Mouse (Mus musculus) limb, embryonic 11.5 days (tissue): ENCODE measurements around the gene Anxa2. TPM values are rescaled to one million over a fixed set of nuclear protein-coding genes. Genes with fewer than 3 reads are reported as not detected.
A peak's percentile ranks its signal among the peaks of the same experiment; 100 is the strongest.

ENCODE experiments used
- ATAC-seq: fragments of 200-750 bp; cut with Nextera tagmentation; 2 replicates; pipeline ENCODE4 v1.8.0; 2017; ENCODE audit warnings: low read depth; ENCODE audit not compliant: insufficient number of reproducible peaks, low FRiP score, low TSS enrichment
- DNase-seq: peaks from one replicate; pipeline ENCODE4 v3.0.0-alpha.2; 2015; ENCODE audit warnings: low spot score
- H3K27ac ChIP-seq: fragments of 300-500 bp; sonication (generic); replicated peaks from 2 replicates; pipeline ENCODE4 v1.5.1; 2014; ENCODE audit warnings: low read depth, mild to moderate bottlenecking, low read length
- H3K27me3 ChIP-seq: fragments of 300-500 bp; sonication (generic); 2 replicates; pipeline ENCODE4 v1.6.1; 2014; ENCODE audit warnings: mild to moderate bottlenecking, low read length, mixed read lengths; ENCODE audit not compliant: control insufficient read depth, insufficient read depth
- H3K36me3 ChIP-seq: fragments of 300-500 bp; sonication (generic); 2 replicates; pipeline ENCODE4 v1.6.1; 2014; ENCODE audit warnings: mild to moderate bottlenecking, low read length, moderate library complexity, mixed read lengths; ENCODE audit not compliant: control insufficient read depth, insufficient read depth
- H3K4me1 ChIP-seq: fragments of 300-500 bp; sonication (generic); 2 replicates; pipeline ENCODE4 v1.6.1; 2014; ENCODE audit warnings: low read length, mixed read lengths; ENCODE audit not compliant: control insufficient read depth, insufficient read depth
- H3K4me2 ChIP-seq: fragments of 300-500 bp; sonication (generic); 2 replicates; pipeline ENCODE4 v1.6.1; 2014; ENCODE audit warnings: low read depth, mild to moderate bottlenecking, moderate library complexity; ENCODE audit not compliant: severe bottlenecking
- H3K4me3 ChIP-seq: fragments of 300-500 bp; sonication (generic); 2 replicates; pipeline ENCODE4 v1.5.1; 2014; ENCODE audit warnings: low read depth, low read length
- H3K9ac ChIP-seq: fragments of 300-500 bp; sonication (generic); 2 replicates; pipeline ENCODE4 v1.6.1; 2014; ENCODE audit warnings: mild to moderate bottlenecking, low read length
- H3K9me3 ChIP-seq: fragments of 300-500 bp; sonication (generic); 2 replicates; pipeline ENCODE4 v1.6.1; 2016; ENCODE audit warnings: low read length; ENCODE audit not compliant: control insufficient read depth
- WGBS: fragments of 180-500 bp; shearing (Covaris S2); extraction: QIAGEN DNeasy Blood & Tissue Kit; methylation state at CpG from one replicate; pipeline ENCODE4 v1.1.7; 2014; 5-methylcytosine and 5-hydroxymethylcytosine counted together
- polyA plus RNA-seq: library from polyadenylated mRNA; unstranded; fragments of >200 nt; fragmentation: Nextera tagmentation; extraction: Ambion mirVana; gene quantifications from 2 replicates; pipeline ENCODE4 v1.2.1, GENCODE M21; 2014

Gene Anxa2
- polyA plus RNA-seq, 1 experiment from 2014 or later: 153 TPM

GRCm38 (mm10) chr9:69480344-69480743 lies 26.9 kb downstream of the Anxa2 start:
- 3% methylated on average over 1 of the region's 1 CpGs for WGBS
- DNase-seq: peak; percentile 91
- H3K9me3 ChIP-seq: no peaks in the 10 kb centered on the region
- peaks cover 3% of the 10 kb centered on the region; the same call in 1 of the 2 replicates for H3K4me1 ChIP-seq
- no peaks in the 10 kb centered on the region for H3K36me3 ChIP-seq
- no peak overlapping the region for H3K9ac ChIP-seq
- H3K27ac ChIP-seq: no peak overlapping the region
- no peak for ATAC-seq
- no peak overlapping the region for H3K4me3 ChIP-seq
- no peak overlapping the region for H3K4me2 ChIP-seq
- H3K27me3 ChIP-seq: no peaks in the 10 kb centered on the region

- ATAC-seq: no peak
- Histone ChIP-seq H3K4me1 (peaks cover 3% of the 10 kb centered on the region; the same call in 1 of the 2 replicates), H3K27me3 (no peaks in the 10 kb centered on the region), H3K36me3 (no peaks in the 10 kb centered on the region), H3K4me2 (no peak overlapping the region), H3K4me3 (no peak overlapping the region), H3K9ac (no peak overlapping the region), H3K9me3 (no peaks in the 10 kb centered on the region), H3K27ac (no peak overlapping the region)
- WGBS: 57% methylated on average over 12 of the region's 12 CpGs
- no peak for DNase-seq
Measured at GRCm38 (mm10) chr9:69483811-69484210, 30.4 kb downstream of the Anxa2 start.

- no peak for ATAC-seq
- DNase-seq: no peak
- no peaks in the 10 kb centered on the region for H3K9me3 ChIP-seq
- no peaks in the 10 kb centered on the region for H3K27me3 ChIP-seq
- H3K4me2 ChIP-seq: no peak overlapping the region
- H3K4me1 ChIP-seq: no peaks in the 10 kb centered on the region
- no peak overlapping the region for H3K9ac ChIP-seq
- H3K4me3 ChIP-seq: no peak overlapping the region
- H3K27ac ChIP-seq: no peak overlapping the region
- H3K36me3 ChIP-seq: no peaks in the 10 kb centered on the region
- 66% methylated on average over 8 of the region's 8 CpGs for WGBS
Measured at GRCm38 (mm10) chr9:69486140-69486539, 32.7 kb downstream of the Anxa2 start.

- no peaks in the 10 kb centered on the region for H3K36me3 ChIP-seq
- no peak overlapping the region for H3K4me3 ChIP-seq
- DNase-seq (no peak), ATAC-seq (no peak)
- no peak overlapping the region for H3K4me2 ChIP-seq
- WGBS: 41% methylated on average over 8 of the region's 8 CpGs
- H3K27ac ChIP-seq: no peak overlapping the region
- no peaks in the 10 kb centered on the region for H3K4me1 ChIP-seq
- H3K9ac ChIP-seq: no peak overlapping the region
- H3K9me3 ChIP-seq: no peaks in the 10 kb centered on the region
- no peaks in the 10 kb centered on the region for H3K27me3 ChIP-seq
Measured at GRCm38 (mm10) chr9:69488510-69488909, 35.1 kb downstream of the Anxa2 start.

GRCm38 (mm10) chr9:69488972-69489371 lies 35.6 kb downstream of the Anxa2 start:
- H3K9me3 ChIP-seq: no peaks in the 10 kb centered on the region
- WGBS: 20% methylated on average over 5 of the region's 5 CpGs
- peak; percentile 62 for DNase-seq
- H3K9ac ChIP-seq: no peak overlapping the region
- ATAC-seq: no peak
- H3K36me3 ChIP-seq: no peaks in the 10 kb centered on the region
- no peaks in the 10 kb centered on the region for H3K4me1 ChIP-seq
- H3K4me3 ChIP-seq: no peak overlapping the region
- no peaks in the 10 kb centered on the region for H3K27me3 ChIP-seq
- no peak overlapping the region for H3K4me2 ChIP-seq
- no peak overlapping the region for H3K27ac ChIP-seq

- Histone ChIP-seq H3K4me1 (no peaks in the 10 kb centered on the region), H3K4me3 (no peak overlapping the region), H3K36me3 (no peaks in the 10 kb centered on the region), H3K27me3 (no peaks in the 10 kb centered on the region), H3K9ac (no peak overlapping the region), H3K4me2 (no peak overlapping the region), H3K27ac (no peak overlapping the region), H3K9me3 (no peaks in the 10 kb centered on the region)
- ATAC-seq (no peak), DNase-seq (no peak)
- WGBS: 95% methylated on average over 6 of the region's 6 CpGs
Measured at GRCm38 (mm10) chr9:69492809-69493208, 39.4 kb downstream of the Anxa2 start.

- DNase-seq: peak; percentile 89
- no peak overlapping the region for H3K4me2 ChIP-seq
- no peak for ATAC-seq
- H3K4me3 ChIP-seq: no peak overlapping the region
- H3K9ac ChIP-seq: no peak overlapping the region
- H3K4me1 ChIP-seq: no peaks in the 10 kb centered on the region
- H3K9me3 ChIP-seq: no peaks in the 10 kb centered on the region
- no peaks in the 10 kb centered on the region for H3K36me3 ChIP-seq
- 32% methylated on average over 6 of the region's 6 CpGs for WGBS
- H3K27me3 ChIP-seq: no peaks in the 10 kb centered on the region; the same call in 1 of the 2 replicates
- no peak overlapping the region for H3K27ac ChIP-seq
Measured at GRCm38 (mm10) chr9:69502504-69502903, 49.1 kb downstream of the Anxa2 start.

- WGBS: 12% methylated on average over 7 of the region's 7 CpGs
- Histone ChIP-seq H3K9ac (no peak overlapping the region), H3K4me1 (no peaks in the 10 kb centered on the region), H3K9me3 (no peaks in the 10 kb centered on the region), H3K27me3 (no peaks in the 10 kb centered on the region; the same call in 1 of the 2 replicates), H3K36me3 (no peaks in the 10 kb centered on the region), H3K27ac (no peak overlapping the region), H3K4me3 (no peak overlapping the region), H3K4me2 (no peak overlapping the region)
- no peak for ATAC-seq
- peak; percentile 74 for DNase-seq
Measured at GRCm38 (mm10) chr9:69505611-69506010, 52.2 kb downstream of the Anxa2 start.

- no peak overlapping the region for H3K9ac ChIP-seq
- H3K27ac ChIP-seq: no peak overlapping the region
- no peaks in the 10 kb centered on the region for H3K36me3 ChIP-seq
- H3K27me3 ChIP-seq: no peaks in the 10 kb centered on the region; the same call in 1 of the 2 replicates
- 44% methylated on average over 11 of the region's 11 CpGs for WGBS
- no peak for ATAC-seq
- H3K4me3 ChIP-seq: no peak overlapping the region
- no peaks in the 10 kb centered on the region for H3K4me1 ChIP-seq
- no peak overlapping the region for H3K4me2 ChIP-seq
- H3K9me3 ChIP-seq: no peaks in the 10 kb centered on the region
- no peak for DNase-seq
Measured at GRCm38 (mm10) chr9:69507206-69507605, 53.8 kb downstream of the Anxa2 start.
